Comparison of ENCODE assay signal across 21 mouse cellular contexts in genomic region chr6:147803893-147804292, GRCm38 (mm10).
DNase-seq lines count a peak whose midpoint lies in the region; ATAC-seq and TF ChIP-seq lines count a peak whose summit lies in the region.
"Had no signal": no experiment of that assay in that cellular context is flagged by ENCODE, and none has a peak within 500 bp of the region (broad histone marks: within the 10 kb centered on the region; RNA-seq: fewer than 3 reads in every experiment).

No protein-coding gene starts in this region.

- no peaks in the 10 kb centered on the region for H3K4me1 ChIP-seq in lung, embryonic 14.5 days (ENCODE audit: insufficient read depth)
- H3K4me1 ChIP-seq in lung, postnatal 0 days (ENCODE audit: insufficient read depth, low read depth, low read length) = no peaks in the 10 kb centered on the region
- peaks cover 3% of the 10 kb centered on the region; the same call in 1 of the 2 replicates for H3K4me1 ChIP-seq in lung, embryonic 16.5 days (replicated peaks; ENCODE audit: control insufficient read depth, insufficient read depth, low read length)
- H3K4me1 ChIP-seq: embryonic facial prominence, embryonic 15.5 days; forebrain, embryonic 10.5 days; forebrain, embryonic 12.5 days had no signal

- 52% methylated on average over 2 of the region's 2 CpGs for WGBS in lung, embryonic 14.5 days
- WGBS in lung, postnatal 0 days = 63% methylated on average over 2 of the region's 2 CpGs
- WGBS in lung, embryonic 16.5 days = 64% methylated on average over 2 of the region's 2 CpGs

- no peak for TF ChIP-seq CTCF in lung, embryonic 14.5 days (IDR thresholded peaks at IDR 0.05; ENCODE audit: low read depth)
- no peak for TF ChIP-seq CTCF in lung, postnatal 0 days (IDR thresholded peaks at IDR 0.05)

- no peak overlapping the region for H3K27ac ChIP-seq in lung, embryonic 14.5 days (ENCODE audit: low read depth)
- H3K27ac ChIP-seq in lung, postnatal 0 days (ENCODE audit: low read length) = no peak overlapping the region
- H3K27ac ChIP-seq in lung, embryonic 16.5 days (ENCODE audit: low read length) = no peak overlapping the region
- H3K27ac ChIP-seq: embryonic facial prominence, embryonic 13.5 days; embryonic facial prominence, embryonic 15.5 days; forebrain, embryonic 10.5 days; forebrain, embryonic 12.5 days had no signal

- H3K9ac ChIP-seq in lung, embryonic 14.5 days = no peak overlapping the region
- H3K9ac ChIP-seq in lung, postnatal 0 days (replicated peaks; ENCODE audit: low read depth) = no peak overlapping the region
- no peak overlapping the region for H3K9ac ChIP-seq in lung, embryonic 16.5 days (ENCODE audit: low read length)
- H3K9ac ChIP-seq: embryonic facial prominence, embryonic 13.5 days; embryonic facial prominence, embryonic 15.5 days; forebrain, embryonic 12.5 days had no signal

- ATAC-seq in lung, embryonic 14.5 days (ENCODE audit: insufficient read depth) = peak; percentile 56; the same call in 1 of the 2 replicates
- ATAC-seq in lung, postnatal 0 days = no peak
- peak; percentile 54; the same call in 1 of the 2 replicates for ATAC-seq in lung, embryonic 16.5 days (ENCODE audit: low read depth)
- ATAC-seq: forebrain, embryonic 14.5 days; forebrain, embryonic 16.5 days had no signal

- H3K4me2 ChIP-seq in lung, embryonic 14.5 days = no peak overlapping the region
- no peak overlapping the region for H3K4me2 ChIP-seq in lung, postnatal 0 days (replicated peaks; ENCODE audit: low read depth, low read length)
- no peak overlapping the region for H3K4me2 ChIP-seq in lung, embryonic 16.5 days (ENCODE audit: low read depth, low read length)
- H3K4me2 ChIP-seq: embryonic facial prominence, embryonic 13.5 days; embryonic facial prominence, embryonic 15.5 days; forebrain, embryonic 12.5 days had no signal

- peak; percentile 77 for DNase-seq in lung, embryonic 14.5 days
- no peak for DNase-seq in lung, postnatal 0 days (ENCODE audit: low spot score)
- no peak for DNase-seq in lung, adult 18-20 months
- DNase-seq: adrenal gland, adult 2 months; adrenal gland, postnatal 10 days; adrenal gland, postnatal 25 days; cerebellum, adult 11 months; cerebellum, adult 18-20 months; cerebellum, adult 8-10 months; cerebellum, adult 9-11 months; cerebellum, postnatal 14 days; cerebellum, postnatal 36 days; embryo, embryonic 11 days had no signal

- H3K4me3 ChIP-seq in lung, embryonic 14.5 days (ENCODE audit: low read depth, low read length) = no peak overlapping the region
- H3K4me3 ChIP-seq in lung, postnatal 0 days (ENCODE audit: low read depth, low read length) = no peak overlapping the region
- no peak overlapping the region for H3K4me3 ChIP-seq in lung, embryonic 16.5 days (ENCODE audit: low read length)
- H3K4me3 ChIP-seq: embryonic facial prominence, embryonic 13.5 days; embryonic facial prominence, embryonic 15.5 days; erythroblast, embryonic 14.5 days; forebrain, embryonic 10.5 days; forebrain, embryonic 12.5 days had no signal

- H3K27me3 ChIP-seq in lung, embryonic 14.5 days (ENCODE audit: insufficient read depth, low read length) = no peaks in the 10 kb centered on the region
- H3K27me3 ChIP-seq in lung, postnatal 0 days (replicated peaks; ENCODE audit: insufficient read depth, low read length) = no peaks in the 10 kb centered on the region
- no peaks in the 10 kb centered on the region for H3K27me3 ChIP-seq in lung, embryonic 16.5 days (ENCODE audit: control insufficient read depth, insufficient read depth, low read depth, low read length)
- H3K27me3 ChIP-seq: embryonic facial prominence, embryonic 13.5 days; embryonic facial prominence, embryonic 15.5 days; forebrain, embryonic 12.5 days had no signal

- H3K36me3 ChIP-seq in lung, embryonic 14.5 days (ENCODE audit: insufficient read depth) = no peaks in the 10 kb centered on the region
- no peaks in the 10 kb centered on the region for H3K36me3 ChIP-seq in lung, postnatal 0 days (ENCODE audit: insufficient read depth, low read length)
- no peaks in the 10 kb centered on the region for H3K36me3 ChIP-seq in lung, embryonic 16.5 days (ENCODE audit: control insufficient read depth, insufficient read depth, low read length)
- H3K36me3 ChIP-seq: embryonic facial prominence, embryonic 13.5 days; embryonic facial prominence, embryonic 15.5 days; forebrain, embryonic 10.5 days; forebrain, embryonic 12.5 days had no signal

- no peak for TF ChIP-seq EP300 in lung, postnatal 0 days (IDR thresholded peaks at IDR 0.05)

- H3K9me3 ChIP-seq in lung, embryonic 14.5 days (ENCODE audit: low read depth, low read length) = no peaks in the 10 kb centered on the region
- H3K9me3 ChIP-seq in lung, postnatal 0 days (ENCODE audit: low read length) = no peaks in the 10 kb centered on the region
- H3K9me3 ChIP-seq in lung, embryonic 16.5 days (ENCODE audit: control insufficient read depth, low read length) = no peaks in the 10 kb centered on the region
- H3K9me3 ChIP-seq: embryonic facial prominence, embryonic 13.5 days; embryonic facial prominence, embryonic 15.5 days; forebrain, embryonic 10.5 days; forebrain, embryonic 12.5 days had no signal
